Mouse (Mus musculus) limb, embryonic 14.5 days (tissue): ENCODE measurements at regions not wholly inside any gene's neighbourhood (a gene's known extent, or its start where the extent isn't known, plus 50 kb on each side); places are given as distances from the start of the nearest gene placed in this dataset.

ENCODE experiments used
- ATAC-seq: fragments of 200-750 bp; cut with Nextera tagmentation; 2 replicates; pipeline ENCODE4 v1.8.0; 2017; ENCODE audit warnings: low read depth, moderate number of reproducible peaks, moderate TSS enrichment; ENCODE audit not compliant: low FRiP score
- DNase-seq: peaks from one replicate; pipeline ENCODE4 v3.0.0-alpha.2; 2015; ENCODE audit warnings: low spot score
- H3K27ac ChIP-seq: fragments of 300-500 bp; sonication (generic); replicated peaks from 2 replicates; pipeline ENCODE4 v1.5.1; 2014; ENCODE audit warnings: low read depth, mild to moderate bottlenecking, low read length, moderate library complexity, mixed read lengths
- H3K27me3 ChIP-seq: fragments of 300-500 bp; sonication (generic); 2 replicates; pipeline ENCODE4 v1.6.1; 2014; ENCODE audit warnings: low read length, mixed read lengths; ENCODE audit not compliant: control insufficient read depth, insufficient read depth
- H3K36me3 ChIP-seq: fragments of 300-500 bp; sonication (generic); 2 replicates; pipeline ENCODE4 v1.6.1; 2014; ENCODE audit warnings: mild to moderate bottlenecking, low read length, moderate library complexity, mixed read lengths; ENCODE audit not compliant: control insufficient read depth, insufficient read depth
- H3K4me1 ChIP-seq: fragments of 300-500 bp; sonication (generic); 2 replicates; pipeline ENCODE4 v1.6.1; 2014; ENCODE audit warnings: antibody characterized with exemption, low read length, mixed read lengths; ENCODE audit not compliant: control insufficient read depth, insufficient read depth
- H3K4me2 ChIP-seq: fragments of 300-500 bp; sonication (generic); replicated peaks from 2 replicates; pipeline ENCODE4 v1.6.1; 2014; ENCODE audit warnings: low read depth, mild to moderate bottlenecking, low read length, moderate library complexity; ENCODE audit not compliant: severe bottlenecking
- H3K4me3 ChIP-seq: fragments of 300-500 bp; sonication (generic); replicated peaks from 2 replicates; pipeline ENCODE4 v1.5.1; 2014; ENCODE audit warnings: low read length
- H3K9ac ChIP-seq: fragments of 300-500 bp; sonication (generic); 2 replicates; pipeline ENCODE4 v1.6.1; 2014; ENCODE audit warnings: mild to moderate bottlenecking, low read depth, low read length, moderate library complexity; ENCODE audit not compliant: severe bottlenecking
- H3K9me3 ChIP-seq: fragments of 300-500 bp; sonication (generic); 2 replicates; pipeline ENCODE4 v1.6.1; 2016; ENCODE audit warnings: low read length; ENCODE audit not compliant: control insufficient read depth
- POLR2A ChIP-seq: fragments of 200-500 bp; IDR thresholded peaks from 2 replicates; pipeline ENCODE4 v1.8.0; 2012; ENCODE audit warnings: inconsistent platforms, mild to moderate bottlenecking, moderate library complexity, borderline replicate concordance; ENCODE audit not compliant: insufficient read depth, insufficient read length; ENCODE audit errors: extremely low read depth
- WGBS: fragments of 180-500 bp; shearing (Covaris S2); extraction: QIAGEN DNeasy Blood & Tissue Kit; methylation state at CpG from one replicate; pipeline ENCODE4 v1.1.7; 2014; 5-methylcytosine and 5-hydroxymethylcytosine counted together

DNA sequence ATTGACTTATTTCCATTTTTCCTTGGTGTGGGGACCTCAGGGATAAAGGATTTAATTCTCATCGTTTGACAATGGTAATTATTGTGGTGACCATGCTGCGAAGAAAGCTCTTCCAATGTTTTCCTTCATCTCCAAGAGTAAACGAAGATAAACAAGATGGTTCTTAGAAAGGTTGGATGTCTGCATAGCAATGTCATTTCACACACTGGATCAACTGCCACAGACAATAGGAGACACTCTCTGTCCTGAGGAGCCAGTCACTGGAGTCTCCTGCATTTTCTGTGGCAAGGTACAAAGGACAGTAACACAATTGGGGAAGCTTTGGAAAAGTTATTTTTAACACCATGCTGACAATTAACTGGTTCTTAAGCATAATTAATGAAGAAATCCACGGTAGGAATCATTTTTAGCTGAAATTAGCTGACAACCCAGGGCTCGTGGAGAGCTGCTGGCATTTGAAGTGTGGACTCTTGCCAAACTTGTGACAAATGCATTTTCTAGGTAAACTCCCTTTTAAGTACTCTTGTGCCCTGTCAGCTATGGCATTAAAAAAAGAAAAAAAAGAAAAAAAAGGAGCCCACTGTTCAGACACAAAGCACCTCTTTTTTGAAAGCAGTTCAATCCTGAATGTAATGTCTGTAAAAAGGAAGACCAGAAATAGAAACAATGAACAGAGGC lies 475.8 kb downstream of the Otol1 start:
- DNase-seq: no peak
- Histone ChIP-seq H3K36me3 (no peaks in the 10 kb centered on the region), H3K27ac (no peak overlapping the region), H3K9ac (no peak overlapping the region), H3K9me3 (no peaks in the 10 kb centered on the region), H3K4me1 (no peaks in the 10 kb centered on the region), H3K4me3 (no peak overlapping the region), H3K4me2 (no peak overlapping the region), H3K27me3 (no peaks in the 10 kb centered on the region)
- WGBS: 68% methylated on average over 5 of the region's 5 CpGs
- no peak for ATAC-seq
- TF ChIP-seq POLR2A: no peak

DNA sequence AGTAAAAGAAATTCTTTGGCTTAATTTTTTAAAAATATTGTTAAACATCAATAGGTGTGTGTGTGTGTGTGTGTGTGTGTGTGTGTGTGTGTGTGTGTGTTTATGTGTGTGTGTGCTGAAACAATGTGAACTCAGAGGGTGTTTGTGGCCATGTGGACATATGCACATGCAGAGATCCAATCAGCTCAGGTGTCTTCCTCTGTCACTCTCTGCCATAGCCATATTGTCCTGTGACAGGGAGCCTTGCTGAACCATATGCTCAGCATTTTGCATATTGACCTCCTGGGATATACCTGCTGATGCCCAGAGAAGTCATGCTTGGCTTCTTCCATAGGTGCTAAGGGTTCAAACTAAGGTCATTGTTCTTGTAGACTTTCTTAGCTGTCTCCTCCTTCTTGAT lies 489.0 kb downstream of the Otol1 start:
- H3K27ac ChIP-seq: no peak overlapping the region

GRCm38 (mm10) chr3:70500245-70500858 lies 492.9 kb downstream of the Otol1 start:
- no peak overlapping the region for H3K9ac ChIP-seq
- H3K9me3 ChIP-seq: no peaks in the 10 kb centered on the region
- H3K27me3 ChIP-seq: no peaks in the 10 kb centered on the region
- DNase-seq (no peak), ATAC-seq (no peak)
- H3K27ac ChIP-seq: no peak overlapping the region
- WGBS: 84% methylated on average over 5 of the region's 5 CpGs
- H3K36me3 ChIP-seq: no peaks in the 10 kb centered on the region
- 0 out of 2 replicates have a peak, but pooled peaks cover 5% of the 10 kb centered on the region for H3K4me1 ChIP-seq
- no peak for TF ChIP-seq POLR2A
- H3K4me3 ChIP-seq: no peak overlapping the region
- H3K4me2 ChIP-seq: no peak overlapping the region

More for the DNA sequence above, 489.0 kb downstream of the Otol1 start:
- 0 out of 2 replicates have a peak, but pooled peaks cover 5% of the 10 kb centered on the region for H3K4me1 ChIP-seq
- H3K9me3 ChIP-seq: no peaks in the 10 kb centered on the region
- no peak for TF ChIP-seq POLR2A
- no peak for DNase-seq
- H3K9ac ChIP-seq: no peak overlapping the region
- ATAC-seq: no peak
- no peaks in the 10 kb centered on the region for H3K27me3 ChIP-seq
- no peaks in the 10 kb centered on the region for H3K36me3 ChIP-seq
- H3K4me3 ChIP-seq: no peak overlapping the region
- no peak overlapping the region for H3K4me2 ChIP-seq

DNA sequence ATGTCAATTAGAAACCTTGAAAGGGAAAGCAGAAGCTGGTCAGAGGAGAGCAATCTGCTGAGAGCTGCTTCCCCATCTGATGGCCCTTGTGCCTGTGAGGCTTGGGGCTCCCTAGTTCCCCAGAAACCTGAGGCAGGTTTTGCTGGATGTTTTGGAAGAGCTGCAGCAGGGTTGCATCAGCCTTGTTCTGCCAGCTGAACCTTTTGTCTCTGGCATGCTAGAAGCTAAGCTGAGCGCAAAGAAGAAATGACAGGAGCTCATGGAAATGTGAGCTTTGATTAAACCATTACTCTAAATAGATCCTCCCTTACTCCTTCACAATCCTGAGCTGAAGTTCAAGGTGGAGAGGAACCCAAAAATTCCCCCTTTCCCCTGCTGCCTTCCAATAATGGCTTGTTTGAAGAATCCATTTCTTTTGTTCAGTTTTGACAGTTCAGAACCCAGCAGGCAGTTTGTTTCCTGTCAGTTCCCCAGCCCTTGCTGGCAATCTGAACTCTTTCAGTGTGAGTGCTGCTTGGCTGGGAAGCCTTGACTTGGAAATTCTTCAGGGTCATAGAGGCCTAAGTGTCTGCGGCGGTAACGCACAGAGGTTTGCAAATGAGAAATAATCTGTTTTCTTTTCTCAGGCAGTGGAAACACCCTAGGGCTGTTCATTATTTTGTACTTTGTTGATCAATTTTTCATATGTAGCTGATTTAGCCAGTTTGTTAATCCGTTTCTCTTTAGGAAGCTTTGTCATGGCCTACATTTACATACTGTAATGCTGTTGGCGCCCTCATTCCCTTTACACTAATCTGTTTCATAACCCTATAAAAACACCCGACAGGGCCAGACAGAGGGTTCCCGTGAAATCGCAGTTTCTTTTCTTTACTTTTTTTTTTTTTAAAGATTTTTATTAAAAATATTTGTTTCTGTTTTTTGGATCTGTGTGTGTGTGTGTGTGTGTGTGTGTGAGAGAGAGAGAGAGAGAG lies 493.9 kb downstream of the Otol1 start:
- ATAC-seq (no peak), DNase-seq (no peak)
- H3K27ac ChIP-seq: no peak overlapping the region

GRCm38 (mm10) chr3:70533593-70534321 lies 526.3 kb downstream of the Otol1 start:
- DNase-seq (no peak), ATAC-seq (no peak)
- 92% methylated on average over 2 of the region's 2 CpGs for WGBS
- no peaks in the 10 kb centered on the region for H3K9me3 ChIP-seq
- H3K4me1 ChIP-seq: no peaks in the 10 kb centered on the region
- no peak overlapping the region for H3K9ac ChIP-seq
- no peaks in the 10 kb centered on the region for H3K36me3 ChIP-seq
- no peak overlapping the region for H3K27ac ChIP-seq
- TF ChIP-seq POLR2A: no peak
- no peak overlapping the region for H3K4me2 ChIP-seq
- H3K4me3 ChIP-seq: no peak overlapping the region
- H3K27me3 ChIP-seq: no peaks in the 10 kb centered on the region

More for the DNA sequence above, 493.9 kb downstream of the Otol1 start:
- Histone ChIP-seq H3K4me2 (no peak overlapping the region), H3K4me1 (0 out of 2 replicates have a peak, but pooled peaks cover 5% of the 10 kb centered on the region), H3K27me3 (no peaks in the 10 kb centered on the region), H3K9me3 (no peaks in the 10 kb centered on the region), H3K36me3 (no peaks in the 10 kb centered on the region), H3K9ac (no peak overlapping the region), H3K4me3 (no peak overlapping the region)
- WGBS: 58% methylated on average over 9 of the region's 9 CpGs
- TF ChIP-seq POLR2A: no peak
